Mouse (Mus musculus): ENCODE measurements around the gene Rasgef1a.

The Rasgef1a gene

GRCm38 (mm10) chr6:118134461-118134860 is 123.2 kb downstream of the Rasgef1a start:
- no peak for DNase-seq (ENCODE audit: low read depth, low spot score)

GRCm38 (mm10) chr6:118137148-118137547 is 125.9 kb downstream of the Rasgef1a start:
- no peak for DNase-seq (ENCODE audit: low read depth, low spot score)

- DNase-seq (ENCODE audit: low read depth, low spot score): peak; percentile 92
Measured at GRCm38 (mm10) chr6:118138731-118139709, 127.8 kb downstream of the Rasgef1a start, which contains the start of gene Csgalnact2. Gene Csgalnact2 (minus strand): TSS chr6:118139140.

- no peak for DNase-seq (ENCODE audit: low read depth, low spot score)
Measured at GRCm38 (mm10) chr6:118140961-118141360, 129.7 kb downstream of the Rasgef1a start.

Measured in ES-CJ7 (cell line).